Mouse (Mus musculus): ENCODE data around the gene Slc8b1. TPM values are rescaled to one million over a fixed set of nuclear protein-coding genes. Genes with fewer than 3 reads are reported as not detected.
A peak's percentile ranks its signal among the peaks of the same experiment; 100 is the strongest.

The Slc8b1 gene
- total and polyA plus RNA-seq, 3 experiments = 3.2 to 5.8 (median 5.1) TPM

DNA sequence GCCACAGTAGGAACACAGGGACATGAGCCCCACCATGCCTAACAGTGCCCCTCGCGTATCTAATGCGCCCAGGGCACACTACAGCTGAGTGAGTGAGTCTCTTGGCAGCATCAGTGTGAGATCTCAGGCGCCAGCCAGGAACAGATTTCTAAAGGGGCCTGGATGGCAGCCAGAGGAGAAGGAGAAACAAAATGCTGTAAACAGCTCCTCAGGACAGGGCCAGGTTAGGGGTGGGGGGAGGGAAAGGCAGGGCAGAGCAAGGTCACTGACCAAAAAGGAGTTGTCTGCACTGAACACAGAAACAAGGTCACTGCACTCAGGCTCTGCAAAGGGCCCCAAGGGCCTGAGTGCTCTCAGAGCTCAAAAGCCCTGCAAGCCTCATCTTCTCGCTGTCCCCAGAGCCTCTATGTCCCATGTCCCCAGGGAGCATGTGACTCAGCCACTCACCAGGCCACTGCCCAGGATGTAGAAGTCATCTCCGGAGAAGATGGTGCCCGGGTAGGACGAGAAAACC lies 20.2 kb upstream of the Slc8b1 start:
- peaks cover 59 to 84% of the 10 kb centered on the region in 2 experiments for H3K36me3 ChIP-seq (replicated peaks in 1 of 2; ENCODE audit: control insufficient read depth in 1 of 2, insufficient read depth in 1 of 2, low read length in 1 of 2)
- peak overlapping the region; percentile 58 for H3K27ac ChIP-seq (ENCODE audit: insufficient read depth, low read depth)
- H3K9ac ChIP-seq (ENCODE audit: insufficient read depth, low read depth) = no peak overlapping the region
- no peaks in the 10 kb centered on the region for H3K27me3 ChIP-seq (replicated peaks)
- H3K4me2 ChIP-seq (ENCODE audit: insufficient read depth, low read depth, poor library complexity, severe bottlenecking) = no peak overlapping the region
- no peaks in the 10 kb centered on the region for H3K79me2 ChIP-seq (replicated peaks; ENCODE audit: control insufficient read depth, extremely low read depth, insufficient read depth, poor library complexity, severe bottlenecking)
- dilution Hi-C loops (cut with MboI; ENCODE audit: extremely low pct_ligation_motif_present, extremely low pct_unique_long_range_greater_than_20kb, low sequenced_read_pairs) (no loop called here), in situ Hi-C loops (cut with MboI; ENCODE audit: low pct_ligation_motif_present, low pct_unique_long_range_greater_than_20kb, low sequenced_read_pairs) (no loop called here)
- peaks cover 3% of the 10 kb centered on the region for H3K9me3 ChIP-seq (replicated peaks; ENCODE audit: low read length)
- no peak overlapping the region for H3K4me3 ChIP-seq (replicated peaks in 1 of 3; ENCODE audit: low read depth in 2 of 3, low read length in 2 of 3, poor library complexity in 1 of 3)
- peak; percentile 87 for DNase-seq (ENCODE audit: extremely low read depth)
- peaks cover 51 to 97% of the 10 kb centered on the region in 2 experiments for H3K4me1 ChIP-seq (ENCODE audit: control insufficient read depth in 1 of 2, insufficient read depth in 2 of 2)
- TF ChIP-seq ZC3H11A (IDR thresholded peaks at IDR 0.05; ENCODE audit: low read depth, low read length) (no peak), USF2 (conservative IDR thresholded peaks at IDR 0.05; ENCODE audit: low read depth, low read length) (no peak), POLR2AphosphoS2 (IDR thresholded peaks at IDR 0.05; ENCODE audit: low read depth, low read length) (no peak), MEF2A (IDR thresholded peaks at IDR 0.05; ENCODE audit: borderline replicate concordance, low read depth, low read length) (peak; percentile 56; the same call in 1 of the 2 replicates), NELFE (IDR thresholded peaks at IDR 0.05; ENCODE audit: low read depth, low read length) (no peak), NRF1 (IDR thresholded peaks at IDR 0.05; ENCODE audit: low read depth, low read length) (no peak), EP300 (IDR thresholded peaks at IDR 0.05; ENCODE audit: low read length) (peak; percentile 58), ZKSCAN1 (IDR thresholded peaks at IDR 0.05; ENCODE audit: borderline replicate concordance, low read depth, low read length) (no peak), ELF1 (IDR thresholded peaks at IDR 0.05; ENCODE audit: low read depth, low read length) (no peak), E2F4 (IDR thresholded peaks at IDR 0.05; ENCODE audit: insufficient replicate concordance, low read depth, low read length) (no peak), HCFC1 (IDR thresholded peaks at IDR 0.05; ENCODE audit: low read depth, low read length) (no peak), RCOR1 (conservative IDR thresholded peaks at IDR 0.05; ENCODE audit: low read depth, low read length) (no peak), CTCF (conservative IDR thresholded peaks at IDR 0.05 in 1 of 2, IDR thresholded peaks at IDR 0.05 in 1 of 2; ENCODE audit: low read depth in 2 of 2, low read length in 2 of 2) (no peak), SIN3A (IDR thresholded peaks at IDR 0.05; ENCODE audit: low read length) (no peak), ETS1 (conservative IDR thresholded peaks at IDR 0.05; ENCODE audit: low read depth, low read length) (peak; percentile 81), CHD1 (IDR thresholded peaks at IDR 0.05; ENCODE audit: low read depth, low read length) (no peak), TCF12 (IDR thresholded peaks at IDR 0.05; ENCODE audit: low read depth, low read length) (no peak), KAT2A (IDR thresholded peaks at IDR 0.05; ENCODE audit: insufficient replicate concordance, low read length) (peak; percentile 50; the same call in 1 of the 2 replicates), RAD21 (IDR thresholded peaks at IDR 0.05; ENCODE audit: low read depth, low read length) (no peak), MXI1 (IDR thresholded peaks at IDR 0.05; ENCODE audit: low read depth, low read length) (no peak; the same call in 1 of the 2 replicates), TBP (conservative IDR thresholded peaks at IDR 0.05; ENCODE audit: low read depth, low read length) (no peak), JUND (conservative IDR thresholded peaks at IDR 0.05; ENCODE audit: low read depth, low read length) (no peak), IRF4 (IDR thresholded peaks at IDR 0.05; ENCODE audit: low read depth, low read length) (peak; percentile 81), JUN (IDR thresholded peaks at IDR 0.05; ENCODE audit: insufficient read depth, low read depth, low read length) (no peak), PAX5 (IDR thresholded peaks at IDR 0.05; ENCODE audit: low read length) (no peak), MAFK (IDR thresholded peaks at IDR 0.05; ENCODE audit: insufficient replicate concordance, low read length) (no peak), UBTF (IDR thresholded peaks at IDR 0.05; ENCODE audit: low read depth, low read length) (no peak), MYC (IDR thresholded peaks at IDR 0.05; ENCODE audit: low read depth, low read length) (no peak), GABPA (IDR thresholded peaks at IDR 0.05; ENCODE audit: insufficient replicate concordance, low read depth, low read length) (no peak), MAX (IDR thresholded peaks at IDR 0.05; ENCODE audit: low read length) (no peak), CHD2 (IDR thresholded peaks at IDR 0.05; ENCODE audit: low read length) (no peak), ZNF384 (IDR thresholded peaks at IDR 0.05; ENCODE audit: low read depth, low read length) (no peak), ZMIZ1 (IDR thresholded peaks at IDR 0.05; ENCODE audit: low read depth, low read length) (no peak), MAZ (IDR thresholded peaks at IDR 0.05; ENCODE audit: low read depth, low read length) (no peak), USF1 (IDR thresholded peaks at IDR 0.05; ENCODE audit: low read depth, low read length) (peak; percentile 11; the same call in 1 of the 2 replicates), BHLHE40 (IDR thresholded peaks at IDR 0.05; ENCODE audit: low read depth, low read length) (no peak), SMC3 (IDR thresholded peaks at IDR 0.05; ENCODE audit: low read depth, low read length) (no peak; the same call in 1 of the 2 replicates), POLR2A (IDR thresholded peaks at IDR 0.05; ENCODE audit: low read depth, low read length) (no peak)
